9 mouse cellular contexts compared by ENCODE assay signal in genomic region chr2:164517485-164518221, GRCm38 (mm10). TPM values are rescaled to one million over a fixed set of nuclear protein-coding genes. Genes with fewer than 3 reads are reported as not detected.
DNase-seq lines count a peak whose midpoint lies in the region; ATAC-seq and TF ChIP-seq lines count a peak whose summit lies in the region.
"Had no signal": no experiment of that assay in that cellular context is flagged by ENCODE, and none has a peak within 500 bp of the region (broad histone marks: within the 10 kb centered on the region; RNA-seq: fewer than 3 reads in every experiment).

No protein-coding gene starts in this region.

- H3K9ac ChIP-seq in stomach, embryonic 15.5 days: no peak overlapping the region

- H3K27ac ChIP-seq in stomach, embryonic 15.5 days: peak overlapping the region; percentile 84

- intact Hi-C loops in gastrocnemius, postnatal 36 days (cut with DNase I): loop anchor here (2.0 kb wide), 1 partner anchor 45 kb away; the partner anchor contains the start of gene Trp53tg5

- H3K4me1 ChIP-seq in G1E (ENCODE audit: insufficient read depth, low read depth, low read length): peaks cover 5% of the 10 kb centered on the region; the same call in 1 of the 2 replicates
- peaks cover 10% of the 10 kb centered on the region; the same call in 1 of the 2 replicates for H3K4me1 ChIP-seq in stomach, embryonic 15.5 days

- WGBS in stomach, embryonic 15.5 days: 31% methylated on average over 10 of the region's 10 CpGs

- no peaks in the 10 kb centered on the region for H3K36me3 ChIP-seq in G1E (replicated peaks)
- H3K36me3 ChIP-seq in stomach, embryonic 15.5 days: no peaks in the 10 kb centered on the region

- no peak for ATAC-seq in cerebellum, adult (ENCODE audit: insufficient number of reproducible peaks, low FRiP score, low TSS enrichment)
- ATAC-seq in G1E (ENCODE audit: extremely low read depth, insufficient number of reproducible peaks, low FRiP score, poor library complexity, severe bottlenecking): peak; percentile 51; the same call in 1 of the 2 replicates
- ATAC-seq in stomach, embryonic 15.5 days (ENCODE audit: insufficient read depth, low FRiP score, low read depth): no peak

- peak; percentile 41 for DNase-seq in cerebellum, adult 11 months
- peak; percentile 75 for DNase-seq in G1E (ENCODE audit: low spot score)
- DNase-seq in cerebellum, adult 9-11 months: peak; percentile 48
- DNase-seq in gastrocnemius, postnatal 36 days: peak; percentile 13 to 59
- DNase-seq in kidney, postnatal 36 days: peak; percentile 63 to 69
- DNase-seq in lung, postnatal 25 days (ENCODE audit: low spot score): peak; percentile 75

- peaks cover 29% of the 10 kb centered on the region for H3K27me3 ChIP-seq in G1E (ENCODE audit: insufficient read depth, low read length)
- H3K27me3 ChIP-seq in stomach, embryonic 15.5 days (replicated peaks): no peaks in the 10 kb centered on the region

- H3K4me3 ChIP-seq in G1E (ENCODE audit: low read depth, low read length): no peak overlapping the region
- H3K4me3 ChIP-seq in stomach, embryonic 15.5 days (replicated peaks): no peak overlapping the region

- no peaks in the 10 kb centered on the region; the same call in 1 of the 2 replicates for H3K9me3 ChIP-seq in G1E (replicated peaks)
- no peaks in the 10 kb centered on the region for H3K9me3 ChIP-seq in stomach, embryonic 15.5 days

- H3K4me2 ChIP-seq in stomach, embryonic 15.5 days: no peak overlapping the region

- peak; percentile 97 for TF ChIP-seq CTCF in G1E (IDR thresholded peaks at IDR 0.05; ENCODE audit: low read depth, low read length)

RNA-seq across cellular contexts. Expression of gene Pigt, which starts 20.3 kb away (rescaled TPM):
- total RNA-seq in G1E (2014; fragmentation: Nextera tagmentation) (68.5 and 84.3 TPM in 2 replicates), G1E (2017) (22.9 and 23.2 TPM in 2 replicates)
- polyA plus RNA-seq in G1E (2012): 81.0 and 94.4 TPM in 2 replicates
- 10 to 100 TPM; 31.8 to 32.5 TPM for total RNA-seq in gastrocnemius, postnatal 36 days (2021)
- 67.0 and 67.5 TPM in 2 replicates for polyA plus RNA-seq in stomach, embryonic 15.5 days (2015; fragmentation: Nextera tagmentation; extraction: Ambion mirVana)

RNA-seq across cellular contexts. Expression of gene Dbndd2, which starts 31.7 kb away (rescaled TPM):
- total RNA-seq in G1E (2014; fragmentation: Nextera tagmentation) (6.2 and 11.7 TPM in 2 replicates), G1E (2017) (5.5 and 8.9 TPM in 2 replicates)
- 22.3 and 25.1 TPM in 2 replicates for polyA plus RNA-seq in G1E (2012)
- total RNA-seq in gastrocnemius, postnatal 36 days (2021): 10 to 100 TPM; 24.6 to 25.8 TPM
- polyA plus RNA-seq in stomach, embryonic 15.5 days (2015; fragmentation: Nextera tagmentation; extraction: Ambion mirVana): 6.5 and 10.4 TPM in 2 replicates

RNA-seq across cellular contexts. Expression of gene Trp53tg5, which starts 44.1 kb away (rescaled TPM):
- total RNA-seq in G1E (2014; fragmentation: Nextera tagmentation) (not detected in 2 replicates), G1E (2017) (0.29 TPM in 1 of 2 replicates, not detected in the other)
- not detected in 2 replicates for polyA plus RNA-seq in G1E (2012)
- not detected for total RNA-seq in gastrocnemius, postnatal 36 days (2021)
- polyA plus RNA-seq in stomach, embryonic 15.5 days (2015; fragmentation: Nextera tagmentation; extraction: Ambion mirVana): 0.14 TPM in 1 of 2 replicates, not detected in the other
- total RNA-seq: left cerebral cortex, adult 18-20 months had no signal

RNA-seq across cellular contexts. Expression of gene Wfdc2, which starts 44.6 kb away (rescaled TPM):
- total RNA-seq in G1E (2014; fragmentation: Nextera tagmentation) (not detected in 2 replicates), G1E (2017) (not detected in 2 replicates)
- polyA plus RNA-seq in G1E (2012): not detected in 2 replicates
- under 1 TPM in 1 of 2 experiments, not detected in 1; 0.71 TPM for total RNA-seq in gastrocnemius, postnatal 36 days (2021)
- 162 and 175 TPM in 2 replicates for polyA plus RNA-seq in stomach, embryonic 15.5 days (2015; fragmentation: Nextera tagmentation; extraction: Ambion mirVana)

RNA-seq across cellular contexts. Expression of gene Spint3, which starts 55.6 kb away (rescaled TPM):
- total RNA-seq in G1E (2014; fragmentation: Nextera tagmentation) (not detected in 2 replicates), G1E (2017) (not detected in 2 replicates)
- not detected in 2 replicates for polyA plus RNA-seq in G1E (2012)
- not detected for total RNA-seq in gastrocnemius, postnatal 36 days (2021)
- not detected in 2 replicates for polyA plus RNA-seq in stomach, embryonic 15.5 days (2015; fragmentation: Nextera tagmentation; extraction: Ambion mirVana)
- total RNA-seq: left cerebral cortex, adult 18-20 months had no signal
